Mouse (Mus musculus) neural tube, embryonic 11.5 days (tissue): ENCODE results near the gene Wdfy4. TPM values are rescaled to one million over a fixed set of nuclear protein-coding genes. Genes with fewer than 3 reads are reported as not detected.

Source experiments
- ATAC-seq: fragments of 200-750 bp; cut with Nextera tagmentation; 2 replicates; pipeline ENCODE4 v1.8.0; 2017; ENCODE audit warnings: moderate number of reproducible peaks, mild to moderate bottlenecking, moderate TSS enrichment, moderate library complexity; ENCODE audit not compliant: insufficient read depth, low FRiP score, low TSS enrichment
- DNase-seq: peaks from one replicate; pipeline ENCODE4 v3.0.0-alpha.2; 2015; ENCODE audit warnings: low spot score
- H3K27ac ChIP-seq: fragments of 300-500 bp; sonication (generic); 2 replicates; pipeline ENCODE4 v1.5.1; 2014; ENCODE audit warnings: low read depth, mild to moderate bottlenecking, low read length
- H3K27me3 ChIP-seq: fragments of 300-500 bp; sonication (generic); 2 replicates; pipeline ENCODE4 v1.6.1; 2014; ENCODE audit warnings: mild to moderate bottlenecking, low read length, mixed read lengths; ENCODE audit not compliant: control insufficient read depth, insufficient read depth
- H3K36me3 ChIP-seq: fragments of 300-500 bp; sonication (generic); 2 replicates; pipeline ENCODE4 v1.6.1; 2014; ENCODE audit warnings: mild to moderate bottlenecking, low read length, moderate library complexity, mixed read lengths; ENCODE audit not compliant: control insufficient read depth, insufficient read depth
- H3K4me1 ChIP-seq: fragments of 300-500 bp; sonication (generic); 2 replicates; pipeline ENCODE4 v1.6.1; 2014; ENCODE audit warnings: low read length, mixed read lengths; ENCODE audit not compliant: control insufficient read depth, insufficient read depth
- H3K4me2 ChIP-seq: fragments of 300-500 bp; sonication (generic); 2 replicates; pipeline ENCODE4 v1.6.1; 2014; ENCODE audit warnings: low read depth, mild to moderate bottlenecking, moderate library complexity
- H3K4me3 ChIP-seq: fragments of 300-500 bp; sonication (generic); 2 replicates; pipeline ENCODE4 v1.5.1; 2014; ENCODE audit warnings: low read depth, low read length
- H3K9ac ChIP-seq: fragments of 300-500 bp; sonication (generic); 2 replicates; pipeline ENCODE4 v1.6.1; 2014; ENCODE audit warnings: mild to moderate bottlenecking, low read length
- H3K9me3 ChIP-seq: fragments of 300-500 bp; sonication (generic); 2 replicates; pipeline ENCODE4 v1.6.1; 2016; ENCODE audit warnings: low read length; ENCODE audit not compliant: control insufficient read depth
- WGBS: fragments of 180-500 bp; shearing (Covaris S2); extraction: QIAGEN DNeasy Blood & Tissue Kit; methylation state at CpG from one replicate; pipeline ENCODE4 v1.1.7; 2014; 5-methylcytosine and 5-hydroxymethylcytosine counted together
- polyA plus RNA-seq: library from polyadenylated mRNA; unstranded; fragments of >200 nt; fragmentation: Nextera tagmentation; extraction: Ambion mirVana; gene quantifications from 2 replicates; pipeline ENCODE4 v1.2.1, GENCODE M21; 2014

The Wdfy4 gene
- polyA plus RNA-seq, 1 experiment from 2014 or later, result 0.36 TPM

- WGBS, result 34% methylated on average over 8 of the region's 8 CpGs
- H3K27me3 ChIP-seq, result no peaks in the 10 kb centered on the region
- ATAC-seq, result no peak
- no peaks in the 10 kb centered on the region for H3K9me3 ChIP-seq
- H3K4me1 ChIP-seq, result peaks cover 7% of the 10 kb centered on the region; the same call in 1 of the 2 replicates
- DNase-seq, result no peak
- H3K4me2 ChIP-seq, result no peak overlapping the region
- no peak overlapping the region for H3K27ac ChIP-seq
- no peak overlapping the region for H3K4me3 ChIP-seq
- no peak overlapping the region for H3K9ac ChIP-seq
- no peaks in the 10 kb centered on the region for H3K36me3 ChIP-seq
Observed at GRCm38 (mm10) chr14:33000112-33000979, 185.0 kb downstream of the Wdfy4 start.

DNA sequence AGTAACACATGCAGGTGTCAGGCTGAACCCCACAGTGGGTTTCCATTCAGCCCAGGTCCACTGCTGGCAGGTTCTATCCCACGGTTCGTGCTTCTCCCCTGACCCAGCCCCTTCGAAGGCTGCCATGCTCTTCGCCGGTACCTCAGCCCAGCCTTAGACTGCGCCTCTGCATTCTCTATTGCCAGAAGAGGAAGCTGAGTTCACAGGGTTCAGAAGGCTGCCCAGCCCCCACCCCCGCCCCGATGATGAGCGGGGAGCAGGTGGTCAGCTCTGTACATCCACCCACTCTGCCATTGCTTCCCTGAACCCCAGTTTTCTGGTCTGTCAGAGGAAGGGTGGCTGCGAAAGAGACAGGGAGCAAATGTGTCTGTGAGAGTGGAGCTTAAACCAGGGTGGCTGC, 185.8 kb downstream of the Wdfy4 start:
- H3K27me3 ChIP-seq, result no peaks in the 10 kb centered on the region
- no peak overlapping the region for H3K4me3 ChIP-seq
- peaks cover 13% of the 10 kb centered on the region; the same call in 1 of the 2 replicates for H3K4me1 ChIP-seq
- WGBS, result 31% methylated on average over 10 of the region's 10 CpGs
- no peak overlapping the region for H3K27ac ChIP-seq
- no peaks in the 10 kb centered on the region for H3K9me3 ChIP-seq
- H3K4me2 ChIP-seq, result no peak overlapping the region
- ATAC-seq (no peak), DNase-seq (peak; percentile 17)
- H3K36me3 ChIP-seq, result no peaks in the 10 kb centered on the region
- H3K9ac ChIP-seq, result peak overlapping the region; percentile 26; the same call in 1 of the 2 replicates

DNA sequence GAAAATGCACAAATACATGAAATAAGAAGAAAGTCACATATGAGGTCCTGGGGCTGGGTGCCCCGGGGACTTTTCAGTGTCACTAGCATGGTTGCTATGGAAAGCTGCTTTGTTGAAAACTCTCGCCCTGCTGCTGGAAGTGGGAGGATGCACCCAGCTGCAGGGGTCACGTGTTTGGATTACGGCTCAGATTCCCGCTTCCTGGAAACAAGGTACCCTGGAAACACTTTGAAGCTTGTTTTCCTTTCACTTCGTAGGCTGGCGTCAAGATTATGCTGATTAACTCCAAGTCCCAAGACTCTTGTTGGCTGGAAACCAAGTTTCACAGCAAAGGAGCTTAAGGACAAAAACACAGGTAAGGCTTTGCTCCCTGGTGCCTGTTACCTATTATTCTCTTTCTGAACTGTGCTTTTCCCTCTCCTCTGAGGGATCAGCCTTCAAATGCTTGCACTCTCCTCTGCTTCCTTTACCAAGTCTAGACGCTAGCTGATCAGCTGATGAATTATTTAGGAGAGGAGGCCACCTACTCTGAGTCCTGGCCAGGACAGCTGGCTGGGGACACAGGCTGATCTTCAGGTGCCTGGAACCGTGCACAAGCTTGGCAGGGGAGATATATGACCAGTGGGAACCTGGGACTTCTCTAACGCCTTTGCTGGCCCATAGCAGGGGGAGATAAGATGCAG, 190.2 kb downstream of the Wdfy4 start:
- H3K27me3 ChIP-seq, result no peaks in the 10 kb centered on the region
- H3K4me1 ChIP-seq, result peaks cover 11% of the 10 kb centered on the region; the same call in 1 of the 2 replicates
- DNase-seq (peak; percentile 40), ATAC-seq (no peak)
- peak overlapping the region; percentile 17; the same call in 1 of the 2 replicates for H3K4me2 ChIP-seq
- 3% methylated on average over 10 of the region's 10 CpGs for WGBS
- H3K9me3 ChIP-seq, result no peaks in the 10 kb centered on the region
- no peaks in the 10 kb centered on the region for H3K36me3 ChIP-seq
- no peak overlapping the region for H3K4me3 ChIP-seq
- H3K9ac ChIP-seq, result no peak overlapping the region
- H3K27ac ChIP-seq, result no peak overlapping the region

- 93% methylated on average over 2 of the region's 2 CpGs for WGBS
Observed at GRCm38 (mm10) chr14:32991082-32991481, 194.2 kb downstream of the Wdfy4 start, which contains the start of gene Lrrc18. Lrrc18 (plus strand) TSS chr14:32991382.

GRCm38 (mm10) chr14:32986659-32987058, 198.6 kb downstream of the Wdfy4 start:
- DNase-seq (no peak), ATAC-seq (no peak)
- Histone ChIP-seq H3K9ac (no peak overlapping the region), H3K27ac (no peak overlapping the region), H3K9me3 (no peaks in the 10 kb centered on the region), H3K4me2 (no peak overlapping the region), H3K36me3 (no peaks in the 10 kb centered on the region), H3K27me3 (0 out of 2 replicates have a peak, but pooled peaks cover 7% of the 10 kb centered on the region), H3K4me1 (peaks cover 3% of the 10 kb centered on the region; the same call in 1 of the 2 replicates), H3K4me3 (no peak overlapping the region)
- WGBS, result 8% methylated on average over 4 of the region's 4 CpGs

More at GRCm38 (mm10) chr14:32991082-32991481, 194.2 kb downstream of the Wdfy4 start, which contains the start of gene Lrrc18:
- no peaks in the 10 kb centered on the region for H3K36me3 ChIP-seq
- no peak for ATAC-seq
- no peak within 1 kb of the TSS for H3K4me2 ChIP-seq
- H3K9me3 ChIP-seq, result no peaks in the 10 kb centered on the region
- no peak within 1 kb of the TSS for H3K27ac ChIP-seq
- H3K4me1 ChIP-seq, result peaks cover 10% of the 10 kb centered on the region; the same call in 1 of the 2 replicates
- DNase-seq, result no peak
- H3K27me3 ChIP-seq, result 0 out of 2 replicates have a peak, but pooled peaks cover 7% of the 10 kb centered on the region
- H3K4me3 ChIP-seq, result no peak within 1 kb of the TSS
- H3K9ac ChIP-seq, result no peak within 1 kb of the TSS

DNA sequence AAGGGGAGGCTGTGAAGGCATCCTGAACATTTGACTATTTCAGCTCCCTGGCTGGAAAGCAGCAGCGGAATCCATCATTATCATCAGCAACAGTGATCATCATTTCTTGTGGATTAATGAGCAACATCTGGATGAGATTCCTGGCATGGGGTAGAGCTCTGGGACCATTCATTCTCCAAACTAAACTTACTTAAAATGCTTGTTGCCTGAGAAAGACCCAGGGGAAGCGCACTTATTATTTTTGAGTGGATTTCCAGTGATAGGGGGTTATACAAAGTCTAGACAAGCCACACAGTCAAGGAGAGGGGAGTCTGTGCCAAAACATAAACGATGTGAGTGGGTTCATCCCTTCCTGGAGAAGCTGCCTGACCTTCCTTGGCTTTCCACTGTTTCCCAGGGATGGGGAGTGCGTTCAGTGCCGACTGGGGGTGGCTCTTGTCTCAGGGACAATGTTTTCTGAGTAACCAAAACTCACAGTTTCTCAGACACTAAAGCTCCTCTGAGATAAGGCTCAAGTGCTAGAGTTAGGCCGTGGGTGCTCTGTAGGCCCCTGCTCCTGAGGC, 201.1 kb downstream of the Wdfy4 start:
- no peaks in the 10 kb centered on the region for H3K36me3 ChIP-seq
- H3K4me2 ChIP-seq, result no peak overlapping the region
- H3K27me3 ChIP-seq, result 0 out of 2 replicates have a peak, but pooled peaks cover 4% of the 10 kb centered on the region
- WGBS, result 77% methylated on average over 6 of the region's 6 CpGs
- H3K4me1 ChIP-seq, result peaks cover 3% of the 10 kb centered on the region; the same call in 1 of the 2 replicates
- H3K27ac ChIP-seq, result no peak overlapping the region
- DNase-seq (no peak), ATAC-seq (no peak)
- H3K9ac ChIP-seq, result no peak overlapping the region
- H3K9me3 ChIP-seq, result no peaks in the 10 kb centered on the region
- no peak overlapping the region for H3K4me3 ChIP-seq

- Histone ChIP-seq H3K4me1 (no peaks in the 10 kb centered on the region), H3K4me2 (no peak overlapping the region), H3K9me3 (no peaks in the 10 kb centered on the region), H3K36me3 (no peaks in the 10 kb centered on the region), H3K27ac (no peak overlapping the region), H3K9ac (no peak overlapping the region), H3K4me3 (no peak overlapping the region), H3K27me3 (no peaks in the 10 kb centered on the region)
- DNase-seq (no peak), ATAC-seq (no peak)
- whole genome bisulfite sequencing, result 73% methylated on average over 9 of the region's 9 CpGs
Observed at GRCm38 (mm10) chr14:32970700-32971099, 214.6 kb downstream of the Wdfy4 start.

DNA sequence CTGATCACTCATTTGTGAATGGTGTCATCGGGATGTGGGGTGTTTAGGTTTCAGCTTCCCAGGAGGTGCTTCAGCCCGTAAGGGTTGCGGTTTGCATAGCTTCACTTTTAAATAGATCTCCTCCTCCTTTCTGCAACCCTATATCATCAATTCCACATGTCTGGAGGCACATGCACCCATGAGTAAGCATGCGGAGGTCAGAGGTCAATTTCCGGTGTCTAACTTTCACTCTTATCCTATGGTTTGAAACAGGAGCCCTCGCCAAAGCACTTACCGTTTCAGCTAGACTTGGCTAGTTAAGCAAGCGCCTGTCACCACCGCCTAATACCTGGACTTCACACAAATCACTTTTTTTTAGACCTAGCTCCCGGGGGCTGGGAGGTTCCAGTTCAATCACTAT, 220.6 kb downstream of the Wdfy4 start:
- no peak overlapping the region for H3K4me3 ChIP-seq
- H3K27ac ChIP-seq, result no peak overlapping the region
- WGBS, result 75% methylated on average over 10 of the region's 10 CpGs
- no peak overlapping the region for H3K9ac ChIP-seq
- H3K4me1 ChIP-seq, result no peaks in the 10 kb centered on the region
- no peaks in the 10 kb centered on the region for H3K36me3 ChIP-seq
- no peaks in the 10 kb centered on the region for H3K9me3 ChIP-seq
- DNase-seq (no peak), ATAC-seq (no peak)
- H3K27me3 ChIP-seq, result no peaks in the 10 kb centered on the region
- no peak overlapping the region for H3K4me2 ChIP-seq
